Mouse (Mus musculus) heart, adult 11 months (tissue): Measurements from ENCODE around the gene Hpse2.
A peak's percentile ranks its signal among the peaks of the same experiment; 100 is the strongest.
"Not testable (repeated sequence)": the region's sequence is repeated elsewhere in the genome, so short reads cannot be mapped to it uniquely, and the experiment has no call there.

Experiments
- DNase-seq: peaks from one replicate; pipeline ENCODE4 v3.0.0; 2022

The Hpse2 gene

DNA sequence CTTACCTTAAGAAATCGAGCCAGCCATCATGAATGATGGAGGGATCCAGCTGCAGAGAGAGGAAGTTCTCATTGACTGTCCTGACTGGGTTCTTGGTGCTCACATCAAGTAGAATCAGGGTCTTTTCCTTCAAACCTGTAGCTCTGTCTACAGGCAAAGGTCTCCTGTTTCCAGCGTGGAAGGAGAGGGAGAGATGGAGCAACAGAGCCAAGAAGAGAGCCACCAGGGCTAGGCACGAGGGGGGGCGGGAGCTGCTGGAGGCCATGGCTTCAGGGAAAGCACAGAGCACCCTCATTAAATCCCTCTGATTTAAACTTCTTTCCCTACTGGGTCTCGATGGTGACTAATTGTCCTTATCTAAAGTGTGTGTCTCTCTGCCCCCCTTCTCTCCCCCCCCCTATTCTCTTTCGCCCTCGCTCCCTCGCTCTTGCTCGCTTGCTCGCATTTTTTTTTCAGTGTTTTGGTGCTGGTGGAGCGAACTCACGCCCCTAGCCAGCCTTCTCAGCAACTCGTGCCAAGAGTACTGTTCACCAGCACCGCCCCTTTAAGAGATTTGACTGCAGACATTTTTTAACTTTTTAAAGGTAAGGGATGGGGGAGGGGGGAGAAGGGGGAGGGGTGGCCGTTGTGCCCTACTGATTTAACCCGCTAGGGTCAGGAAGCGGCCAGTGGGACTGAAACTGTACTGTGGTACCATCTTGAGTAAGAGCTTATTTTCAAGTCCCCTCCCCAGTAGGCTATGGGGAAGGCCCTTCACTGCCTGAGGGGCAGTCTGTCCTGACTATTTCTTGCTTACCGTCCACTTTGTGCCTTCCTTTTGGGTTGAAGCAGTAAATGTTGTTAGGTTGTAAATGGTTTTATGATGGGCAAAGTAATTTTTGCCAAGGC lies at the start of gene Hpse2:
TSS of gene Hpse2 (minus strand) at position 339 of the 888 bp plus-strand sequence.
- no peak for DNase-seq

- DNase-seq, result no peak
These were observed 39.5 kb upstream of the Hpse2 start for GRCm38 (mm10) chr19:43427446-43428224.

- DNase-seq, result peak; percentile 13
These were observed 35.9 kb upstream of the Hpse2 start for GRCm38 (mm10) chr19:43424082-43424481.

DNA sequence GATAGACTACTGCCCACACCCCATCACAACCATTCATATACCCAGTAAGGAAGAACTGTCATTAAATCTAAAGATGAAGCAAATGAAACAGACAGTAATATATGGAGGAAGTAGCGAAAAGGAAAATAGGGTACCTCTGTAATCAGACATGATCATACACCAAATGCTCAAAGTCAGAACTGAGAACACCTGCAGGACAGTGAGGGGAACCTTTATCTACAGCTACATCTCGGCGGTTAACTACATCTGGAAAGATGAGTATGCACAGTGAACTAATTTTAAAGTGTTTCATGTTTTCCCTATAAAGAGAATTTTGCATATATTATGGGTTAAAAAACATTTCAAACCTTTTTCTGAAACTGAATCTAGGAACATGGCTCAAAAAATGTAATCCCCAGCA lies 32.4 kb upstream of the Hpse2 start:
- DNase-seq, result peak; percentile 31

DNA sequence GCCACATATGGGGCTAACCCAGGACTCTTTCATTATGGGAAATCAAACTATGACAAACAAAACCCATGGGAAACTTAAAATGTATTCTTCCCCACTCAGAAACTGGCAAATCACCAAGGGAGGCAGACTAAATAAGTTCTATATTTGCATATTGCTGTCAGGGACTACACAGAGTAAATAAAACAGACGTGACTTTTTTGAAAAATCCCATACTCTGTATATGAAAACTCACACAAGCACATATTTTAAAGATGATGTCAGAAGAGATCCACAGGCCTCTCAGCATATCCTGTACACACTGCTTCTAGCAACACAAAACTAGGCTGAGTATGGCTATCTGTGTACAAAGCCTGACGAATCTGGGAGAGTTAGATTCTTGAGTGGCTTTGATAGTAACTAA lies 27.4 kb upstream of the Hpse2 start:
- no peak for DNase-seq

GRCm38 (mm10) chr19:43407181-43407580 lies 19.0 kb upstream of the Hpse2 start:
- no peak for DNase-seq

- no peak for DNase-seq
These were observed 8.2 kb upstream of the Hpse2 start for GRCm38 (mm10) chr19:43396327-43396726.

DNA sequence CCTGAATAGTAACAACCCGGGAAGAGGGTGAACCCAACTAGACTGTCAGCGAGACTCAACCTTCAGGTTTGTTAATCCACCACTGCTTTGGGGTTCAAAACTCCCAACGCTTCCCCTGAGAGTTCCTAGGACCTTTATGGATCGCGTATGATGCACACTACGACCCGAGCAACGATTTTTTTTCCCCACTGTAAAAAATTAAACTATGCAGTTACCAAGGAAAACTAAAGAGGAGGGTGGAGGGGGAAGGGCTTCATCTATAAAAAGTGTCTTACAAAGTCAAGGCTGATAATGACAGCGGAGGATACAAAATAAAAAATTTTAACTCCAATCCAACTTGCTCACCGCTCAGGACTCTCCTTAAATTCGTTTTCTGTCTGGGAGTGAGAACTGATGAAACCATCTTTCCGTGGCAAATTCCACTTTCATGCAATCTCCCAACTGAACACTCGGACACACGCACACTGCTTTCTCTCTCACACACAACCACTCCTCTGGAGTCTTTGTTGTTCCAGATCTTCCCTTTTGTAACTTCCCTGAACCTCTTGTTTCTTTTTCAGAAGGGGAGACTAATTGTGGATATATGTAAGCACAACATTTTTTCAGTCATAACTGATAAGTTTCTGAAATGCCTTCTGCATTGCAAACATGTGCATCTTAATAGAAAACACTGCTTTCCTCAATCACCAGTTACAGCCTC lies 934 bp downstream of the Hpse2 start:
- no peak for DNase-seq

- no peak for DNase-seq
These were observed 1.9 kb downstream of the Hpse2 start for GRCm38 (mm10) chr19:43386041-43386952.

GRCm38 (mm10) chr19:43385451-43385850 lies 2.7 kb downstream of the Hpse2 start:
- no peak for DNase-seq

DNA sequence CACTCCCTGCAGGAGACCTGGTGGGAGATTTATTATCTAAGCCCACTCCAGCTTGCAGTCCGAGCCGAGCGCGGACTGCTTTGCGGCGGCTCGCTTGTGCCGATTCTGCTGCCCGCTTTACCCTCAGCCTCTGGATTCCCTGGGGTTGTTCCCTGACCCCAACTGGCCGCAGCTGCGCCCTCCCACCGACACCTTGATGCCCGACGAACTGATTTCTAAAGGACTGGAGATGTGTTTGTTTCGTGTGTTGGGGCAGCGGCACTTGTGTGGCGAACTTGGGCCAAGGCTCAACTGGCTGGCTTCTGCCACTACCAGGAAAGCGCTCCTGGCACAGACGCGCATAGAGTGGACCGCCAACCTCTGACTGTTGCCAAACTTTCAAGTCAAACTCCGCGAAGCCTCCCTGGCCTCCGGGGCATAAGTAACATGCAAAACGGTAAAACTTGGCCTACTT lies 3.1 kb downstream of the Hpse2 start:
- DNase-seq, result peak; percentile 78

DNA sequence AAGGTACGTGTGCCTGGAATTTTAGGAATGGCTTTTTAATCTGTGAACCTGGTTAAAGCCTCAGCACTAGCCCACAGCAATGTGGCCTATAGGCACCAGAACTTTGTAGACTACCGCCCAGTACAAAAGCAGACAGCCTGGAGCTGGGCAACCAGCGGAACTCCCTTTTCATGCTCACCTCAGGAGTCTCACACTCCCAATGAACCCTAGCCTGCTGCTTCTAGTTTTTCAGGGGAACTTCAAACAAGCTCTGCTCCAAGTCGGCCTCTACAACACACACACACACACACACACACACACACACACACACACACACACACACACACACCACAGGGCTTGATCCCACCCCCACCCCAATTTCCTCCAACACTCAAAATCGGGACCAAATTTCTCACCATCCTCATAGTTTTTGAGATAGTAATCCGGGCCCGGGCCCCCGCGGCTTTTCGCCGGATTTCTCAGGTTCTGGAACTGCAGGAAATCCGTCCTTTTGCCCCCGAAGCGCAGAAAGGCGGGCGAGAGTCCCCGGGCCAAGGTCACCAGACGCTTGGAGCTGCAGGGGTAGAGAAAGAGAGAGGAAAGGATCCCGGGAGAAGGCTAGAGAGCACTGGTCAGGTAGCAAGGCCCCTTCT lies 3.7 kb downstream of the Hpse2 start:
- DNase-seq, result no peak

DNA sequence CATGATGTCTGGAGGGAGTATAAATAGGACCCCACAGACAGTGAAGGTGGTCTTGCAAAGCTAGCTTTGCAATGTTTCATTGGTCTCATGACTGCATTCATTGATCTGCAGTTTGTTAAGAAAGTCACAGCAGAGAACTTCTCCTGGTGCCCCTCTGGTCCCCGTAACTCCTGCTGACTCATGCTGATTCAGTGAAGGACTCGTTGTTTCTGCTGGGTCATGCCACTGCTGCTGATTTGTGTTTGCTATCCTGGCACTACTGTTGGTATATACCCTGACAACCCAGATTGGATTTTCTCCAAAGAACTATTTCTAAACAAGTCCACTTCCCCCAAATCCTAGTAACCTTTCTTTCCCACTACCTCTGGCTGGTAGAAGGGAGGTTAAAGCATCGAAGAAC lies 29.3 kb downstream of the Hpse2 start:
- DNase-seq, result no peak

GRCm38 (mm10) chr19:43311125-43311524 lies 77.0 kb downstream of the Hpse2 start:
- DNase-seq, result no peak

- no peak for DNase-seq
These were observed 81.4 kb downstream of the Hpse2 start for GRCm38 (mm10) chr19:43306756-43307155.

- not testable (repeated sequence) for DNase-seq
These were observed 106.8 kb downstream of the Hpse2 start for GRCm38 (mm10) chr19:43281336-43281735.

- no peak for DNase-seq
These were observed 144.2 kb downstream of the Hpse2 start for GRCm38 (mm10) chr19:43243993-43244392.

DNA sequence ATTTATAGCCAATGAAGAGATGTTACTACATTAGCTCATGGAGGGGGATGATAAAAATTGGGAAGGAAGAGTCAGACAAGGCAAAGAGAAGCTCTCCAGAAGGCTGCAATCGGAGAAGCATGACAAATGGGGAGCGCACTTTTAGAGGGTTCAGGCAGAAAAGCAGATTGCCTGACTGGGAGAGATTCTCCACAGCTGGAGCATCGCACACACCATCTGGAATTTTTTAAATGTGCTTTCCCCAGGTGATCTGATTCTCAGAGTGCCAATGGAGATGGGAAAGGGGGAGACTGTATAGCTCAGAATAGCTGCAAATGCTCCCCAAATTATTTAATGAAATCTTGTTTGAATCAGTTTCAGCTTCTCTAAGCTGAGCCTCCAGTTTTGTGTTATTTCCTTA lies 156.4 kb downstream of the Hpse2 start:
- no peak for DNase-seq

GRCm38 (mm10) chr19:43193562-43193961 lies 194.6 kb downstream of the Hpse2 start:
- DNase-seq, result no peak

- DNase-seq, result no peak
These were observed 212.7 kb downstream of the Hpse2 start for GRCm38 (mm10) chr19:43175437-43175965.

- DNase-seq, result no peak
These were observed 213.3 kb downstream of the Hpse2 start for GRCm38 (mm10) chr19:43174812-43175211.
